Mouse (Mus musculus) limb, embryonic 10.5 days (tissue): ENCODE measurements around the gene Gm10837. TPM values are rescaled to one million over a fixed set of nuclear protein-coding genes. Genes with fewer than 3 reads are reported as not detected.
A peak's percentile ranks its signal among the peaks of the same experiment; 100 is the strongest.

ENCODE experiments used
- DNase-seq: peaks from one replicate; pipeline ENCODE4 v3.0.0-alpha.2; 2017; ENCODE audit warnings: low spot score
- H3K27ac ChIP-seq: fragments of 300-500 bp; sonication (generic); 2 replicates; pipeline ENCODE4 v1.5.1; 2016; ENCODE audit warnings: mild to moderate bottlenecking
- H3K27me3 ChIP-seq: fragments of 300-500 bp; sonication (generic); 2 replicates; pipeline ENCODE4 v1.6.1; 2016; ENCODE audit warnings: low read depth, mild to moderate bottlenecking; ENCODE audit not compliant: poor library complexity, severe bottlenecking
- H3K36me3 ChIP-seq: fragments of 300-500 bp; sonication (generic); 2 replicates; pipeline ENCODE4 v1.6.1; 2016; ENCODE audit warnings: mild to moderate bottlenecking, moderate library complexity
- H3K4me1 ChIP-seq: fragments of 300-500 bp; sonication (generic); 2 replicates; pipeline ENCODE4 v1.6.1; 2016
- H3K4me3 ChIP-seq: fragments of 300-500 bp; sonication (generic); 2 replicates; pipeline ENCODE4 v1.5.1; 2016; ENCODE audit warnings: mild to moderate bottlenecking, moderate library complexity
- H3K9me3 ChIP-seq: fragments of 300-500 bp; sonication (generic); replicated peaks from 2 replicates; pipeline ENCODE4 v1.6.1; 2016; ENCODE audit warnings: mild to moderate bottlenecking
- WGBS: fragments of 180-500 bp; shearing (Covaris S2); methylation state at CpG from one replicate; pipeline ENCODE4 v1.1.7; 2016; 5-methylcytosine and 5-hydroxymethylcytosine counted together
- polyA plus RNA-seq: library from polyadenylated mRNA; unstranded; fragments of >200 nt; fragmentation: Nextera tagmentation; extraction: Ambion mirVana; gene quantifications from 2 replicates; pipeline ENCODE4 v1.2.1, GENCODE M21; 2016

The Gm10837 gene
- polyA plus RNA-seq, 1 experiment from 2014 or later = not detected

DNA sequence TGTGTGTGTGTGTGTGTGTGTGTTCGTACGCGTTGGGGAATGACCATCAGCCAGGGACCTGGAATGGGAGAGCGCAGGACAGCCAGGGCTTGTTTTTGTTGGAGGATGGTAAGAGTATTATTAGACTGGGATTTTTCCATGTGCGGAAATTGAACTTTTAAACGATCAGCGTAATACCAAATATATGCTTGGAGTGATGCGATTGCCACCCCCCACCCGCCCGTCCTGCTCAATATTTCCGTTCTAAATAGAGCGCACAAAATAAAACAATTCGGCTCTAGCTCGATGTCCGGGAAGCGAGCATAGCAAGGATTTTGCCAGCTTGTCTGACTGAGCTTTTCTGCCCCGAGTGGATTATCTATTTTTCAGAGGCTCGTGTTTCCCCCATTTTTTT lies 13.6 kb upstream of the Gm10837 start:
- WGBS = under 1% methylated on average over 18 of the region's 18 CpGs
- no peaks in the 10 kb centered on the region for H3K9me3 ChIP-seq
- H3K36me3 ChIP-seq = peaks cover 19% of the 10 kb centered on the region
- H3K4me1 ChIP-seq = peaks cover 74% of the 10 kb centered on the region
- H3K27me3 ChIP-seq = peaks cover 78% of the 10 kb centered on the region
- DNase-seq = peak; percentile 37
- H3K4me3 ChIP-seq = peak overlapping the region; percentile 88
- peak overlapping the region; percentile 97 for H3K27ac ChIP-seq

DNA sequence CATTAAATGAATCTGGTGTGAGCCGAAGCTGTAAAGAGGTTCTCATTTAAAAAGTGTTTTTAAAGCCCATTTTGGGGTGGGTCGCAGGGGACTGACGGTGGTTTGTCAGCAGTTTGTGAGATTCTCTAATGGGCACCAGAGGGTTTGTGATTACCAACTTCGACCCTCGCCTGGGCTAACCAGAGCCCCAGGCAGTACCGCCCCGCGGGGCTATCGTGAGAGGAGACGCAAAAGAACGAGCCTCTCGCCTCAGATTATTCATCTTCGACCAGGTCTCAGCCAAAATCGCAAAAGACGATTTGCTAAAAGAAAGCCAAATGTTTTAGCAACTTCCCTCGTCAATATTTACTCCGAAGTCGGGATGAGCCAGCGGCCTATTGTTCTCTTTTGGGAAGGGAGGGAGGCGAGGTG lies 13.1 kb upstream of the Gm10837 start:
- peaks cover 19% of the 10 kb centered on the region for H3K36me3 ChIP-seq
- whole genome bisulfite sequencing = under 1% methylated on average over 20 of the region's 20 CpGs
- peak overlapping the region; percentile 97 for H3K27ac ChIP-seq
- peak overlapping the region; percentile 88 for H3K4me3 ChIP-seq
- H3K4me1 ChIP-seq = peaks cover 74% of the 10 kb centered on the region
- peaks cover 81% of the 10 kb centered on the region for H3K27me3 ChIP-seq
- peak; percentile 66 for DNase-seq
- no peaks in the 10 kb centered on the region for H3K9me3 ChIP-seq

DNA sequence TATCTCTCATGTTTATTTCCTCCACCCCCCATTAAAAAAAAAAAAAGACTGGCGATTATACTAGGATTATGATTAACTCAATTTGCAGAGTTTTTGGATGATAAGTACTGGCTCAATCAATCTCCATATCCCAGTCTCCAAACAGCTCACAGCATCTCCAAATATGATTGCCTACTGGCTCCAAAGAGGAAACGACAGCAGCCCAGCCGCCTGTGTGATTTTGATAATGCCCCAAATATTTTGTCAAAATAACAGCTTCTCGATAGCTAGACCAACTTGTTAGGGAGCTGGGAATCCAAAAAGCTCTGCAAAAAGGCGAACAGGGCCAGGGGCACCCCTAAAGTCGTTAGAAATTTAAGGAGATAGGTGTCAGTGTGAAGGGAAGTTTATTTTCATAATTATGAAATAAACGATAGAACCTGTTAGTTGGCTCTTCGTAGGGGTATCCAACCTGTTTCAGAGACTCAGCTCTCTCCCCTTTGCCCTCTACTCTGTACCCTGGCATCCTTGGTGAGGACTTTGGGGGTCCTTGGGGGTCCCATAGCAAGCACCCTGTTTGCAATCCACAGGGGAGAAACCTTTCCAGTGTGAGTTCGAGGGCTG lies 12.3 kb upstream of the Gm10837 start:
- H3K27ac ChIP-seq = peak overlapping the region; percentile 97
- peaks cover 81% of the 10 kb centered on the region for H3K27me3 ChIP-seq
- no peak for DNase-seq

GRCm38 (mm10) chr14:122478574-122479011 lies 11.8 kb upstream of the Gm10837 start:
- H3K9me3 ChIP-seq = no peaks in the 10 kb centered on the region
- peak overlapping the region; percentile 88 for H3K4me3 ChIP-seq
- H3K27ac ChIP-seq = peak overlapping the region; percentile 97
- H3K36me3 ChIP-seq = peaks cover 19% of the 10 kb centered on the region
- peaks cover 81% of the 10 kb centered on the region for H3K27me3 ChIP-seq
- WGBS = under 1% methylated on average over 22 of the region's 22 CpGs
- peak; percentile 77 for DNase-seq
- H3K4me1 ChIP-seq = peaks cover 74% of the 10 kb centered on the region

More for the DNA sequence above, 12.3 kb upstream of the Gm10837 start:
- peaks cover 19% of the 10 kb centered on the region for H3K36me3 ChIP-seq
- whole genome bisulfite sequencing = 3% methylated on average over 9 of the region's 9 CpGs
- H3K4me1 ChIP-seq = peaks cover 74% of the 10 kb centered on the region
- H3K9me3 ChIP-seq = no peaks in the 10 kb centered on the region
- H3K4me3 ChIP-seq = peak overlapping the region; percentile 88

GRCm38 (mm10) chr14:122479461-122480109 lies 10.8 kb upstream of the Gm10837 start:
- Histone ChIP-seq H3K4me3 (peak overlapping the region; percentile 88), H3K27ac (peak overlapping the region; percentile 71), H3K9me3 (no peaks in the 10 kb centered on the region), H3K4me1 (peaks cover 75% of the 10 kb centered on the region), H3K36me3 (peaks cover 19% of the 10 kb centered on the region), H3K27me3 (peaks cover 81% of the 10 kb centered on the region)
- no peak for DNase-seq
- WGBS = 22% methylated on average over 17 of the region's 17 CpGs

- H3K4me1 ChIP-seq = peaks cover 75% of the 10 kb centered on the region
- H3K27ac ChIP-seq = peak overlapping the region; percentile 71
- no peaks in the 10 kb centered on the region for H3K9me3 ChIP-seq
- 9% methylated on average over 2 of the region's 2 CpGs for WGBS
- H3K4me3 ChIP-seq = peak overlapping the region; percentile 88
- peaks cover 82% of the 10 kb centered on the region for H3K27me3 ChIP-seq
- H3K36me3 ChIP-seq = peaks cover 19% of the 10 kb centered on the region
- DNase-seq = no peak
Measured at GRCm38 (mm10) chr14:122480355-122480754, 10.0 kb upstream of the Gm10837 start.

DNA sequence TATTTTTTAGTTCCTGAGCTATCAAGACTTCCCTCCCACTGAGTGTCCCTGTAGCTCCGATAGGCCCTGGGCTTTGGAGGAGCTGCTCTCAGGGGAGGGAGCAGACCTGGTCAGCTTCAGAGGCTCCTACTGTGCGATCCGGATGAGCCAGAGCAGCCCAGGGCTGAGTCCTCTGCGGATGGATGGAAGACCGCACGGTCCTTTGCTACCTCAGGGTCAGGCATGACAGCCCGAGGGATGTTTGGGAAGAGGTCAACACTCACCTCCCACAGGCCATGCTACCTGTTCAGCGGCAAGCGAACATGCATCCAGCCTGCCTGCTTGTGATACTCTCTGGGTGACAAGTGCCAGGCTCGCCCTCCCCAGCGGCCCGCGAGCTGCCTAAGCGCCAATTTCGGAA lies 9.2 kb upstream of the Gm10837 start:
- H3K36me3 ChIP-seq = peaks cover 18% of the 10 kb centered on the region

DNA sequence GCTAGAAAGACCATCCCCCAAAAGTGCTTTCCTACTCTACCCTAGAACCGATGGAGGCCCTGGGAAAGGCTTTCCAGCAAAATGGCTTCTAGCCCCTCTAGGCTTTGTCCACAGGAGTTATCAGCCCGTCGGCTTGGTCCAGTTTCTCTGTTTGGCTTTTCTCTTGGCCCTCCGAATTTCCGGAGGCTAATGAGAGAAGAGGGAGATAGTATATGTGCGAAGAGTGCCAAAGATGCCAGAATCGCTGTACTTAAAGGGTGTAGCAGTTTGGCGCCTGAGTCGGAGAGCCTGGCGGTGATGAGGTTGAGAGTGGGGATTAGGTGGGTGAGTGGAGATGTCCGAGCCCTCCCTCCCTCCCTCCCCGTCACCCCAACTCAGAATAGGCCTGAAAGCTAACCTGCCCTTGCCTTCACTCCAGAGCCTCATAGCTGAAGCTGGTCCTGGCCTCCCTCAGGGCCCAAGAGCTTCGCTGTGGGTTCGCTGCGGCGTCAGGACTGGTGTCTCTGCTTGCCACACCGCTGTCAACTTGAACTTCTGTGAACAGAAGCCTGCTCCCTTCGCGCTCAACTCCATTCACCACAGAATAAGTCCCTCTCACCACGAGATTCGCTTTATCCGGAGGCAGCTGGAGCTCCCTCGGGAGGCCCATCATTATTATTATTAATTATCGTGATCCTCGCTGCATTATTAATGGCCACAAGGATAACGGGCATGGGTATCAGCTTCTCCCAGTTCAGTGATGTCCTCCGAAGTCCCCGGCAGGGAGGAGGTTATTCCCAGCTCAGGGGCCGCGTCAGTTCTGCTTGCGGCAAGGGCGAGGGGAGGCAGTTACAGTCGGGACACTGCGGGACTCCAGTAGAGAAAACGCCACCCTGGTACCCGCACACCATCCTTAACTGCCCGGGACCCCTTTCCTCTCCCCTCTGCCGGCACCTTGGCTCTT lies 8.0 kb upstream of the Gm10837 start:
- Histone ChIP-seq H3K27ac (peak overlapping the region; percentile 83), H3K36me3 (peaks cover 12% of the 10 kb centered on the region), H3K27me3 (peaks cover 77% of the 10 kb centered on the region), H3K9me3 (no peaks in the 10 kb centered on the region), H3K4me1 (peaks cover 78% of the 10 kb centered on the region), H3K4me3 (peak overlapping the region; percentile 88)
- under 1% methylated on average over 38 of the region's 38 CpGs for WGBS
- DNase-seq = peak; percentile 71

More for the DNA sequence above, 9.2 kb upstream of the Gm10837 start:
- Histone ChIP-seq H3K9me3 (no peaks in the 10 kb centered on the region), H3K4me1 (peaks cover 75% of the 10 kb centered on the region), H3K27ac (peak overlapping the region; percentile 71; the same call in 1 of the 2 replicates), H3K27me3 (peaks cover 80% of the 10 kb centered on the region), H3K4me3 (peak overlapping the region; percentile 88)
- peak; percentile 69 for DNase-seq
- 2% methylated on average over 15 of the region's 15 CpGs for WGBS

DNA sequence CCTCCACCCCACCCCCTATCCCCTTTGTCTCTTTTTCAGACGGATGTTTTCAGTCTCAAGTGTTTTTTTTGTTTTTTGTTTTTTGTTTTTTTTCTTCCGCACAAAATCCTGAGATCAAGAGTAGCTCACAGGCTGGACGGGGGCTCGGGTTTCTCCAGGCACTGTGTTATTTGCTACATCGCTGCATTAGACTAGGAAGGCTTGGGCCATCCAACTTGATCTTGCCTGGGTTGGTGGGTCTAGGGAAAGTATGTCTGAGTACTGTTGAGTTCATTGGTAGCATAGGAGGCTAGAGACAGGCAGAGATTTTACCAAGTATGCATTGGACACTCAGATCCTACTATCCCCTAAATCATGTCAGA lies 7.4 kb upstream of the Gm10837 start:
- peak; percentile 56 for DNase-seq
- peaks cover 84% of the 10 kb centered on the region for H3K4me1 ChIP-seq
- H3K9me3 ChIP-seq = no peaks in the 10 kb centered on the region
- peaks cover 80% of the 10 kb centered on the region for H3K27me3 ChIP-seq
- H3K36me3 ChIP-seq = peaks cover 11% of the 10 kb centered on the region
- peak overlapping the region; percentile 83 for H3K27ac ChIP-seq
- H3K4me3 ChIP-seq = peak overlapping the region; percentile 88
- WGBS = under 1% methylated on average over 5 of the region's 5 CpGs

GRCm38 (mm10) chr14:122483556-122484421 lies 6.6 kb upstream of the Gm10837 start:
- Histone ChIP-seq H3K27ac (peak overlapping the region; percentile 80; the same call in 1 of the 2 replicates), H3K4me3 (peak overlapping the region; percentile 39; the same call in 1 of the 2 replicates), H3K36me3 (peaks cover 3% of the 10 kb centered on the region), H3K9me3 (no peaks in the 10 kb centered on the region), H3K4me1 (peaks cover 78% of the 10 kb centered on the region), H3K27me3 (peaks cover 76% of the 10 kb centered on the region)
- WGBS = 2% methylated on average over 18 of the region's 18 CpGs
- peak; percentile 54 for DNase-seq

GRCm38 (mm10) chr14:122484458-122484843 lies 5.9 kb upstream of the Gm10837 start:
- H3K4me3 ChIP-seq = peak overlapping the region; percentile 39

More at GRCm38 (mm10) chr14:122484458-122484843, 5.9 kb upstream of the Gm10837 start:
- Histone ChIP-seq H3K36me3 (no peaks in the 10 kb centered on the region), H3K9me3 (no peaks in the 10 kb centered on the region), H3K27ac (peak overlapping the region; percentile 80), H3K4me1 (peaks cover 80% of the 10 kb centered on the region), H3K27me3 (peaks cover 78% of the 10 kb centered on the region)
- no peak for DNase-seq
- WGBS = 2% methylated on average over 4 of the region's 4 CpGs
